Mouse (Mus musculus): ENCODE measurements around the gene Gm10643.

- TF ChIP-seq CTCF (conservative IDR thresholded peaks at IDR 0.05; ENCODE audit: insufficient read depth, insufficient read length, low read depth, low read length): no peak
- TF ChIP-seq POLR2A (IDR thresholded peaks at IDR 0.05; ENCODE audit: low read depth, low read length): no peak
Measured at GRCm38 (mm10) chr8:84087821-84088220, 22.9 kb upstream of the Gm10643 start.
